Mouse (Mus musculus) midbrain, embryonic 12.5 days (tissue): ENCODE results near the gene Gm49380. TPM values are rescaled to one million over a fixed set of nuclear protein-coding genes. Genes with fewer than 3 reads are reported as not detected.

ENCODE experiments used
- ATAC-seq: fragments of 200-750 bp; cut with Nextera tagmentation; 2 replicates; pipeline ENCODE4 v1.8.0; 2017; ENCODE audit warnings: low read depth, moderate TSS enrichment, moderate library complexity; ENCODE audit not compliant: low FRiP score
- H3K27ac ChIP-seq: fragments of 300-500 bp; sonication (generic); replicated peaks from 2 replicates; pipeline ENCODE4 v1.5.1; 2016; ENCODE audit warnings: mild to moderate bottlenecking
- H3K27me3 ChIP-seq: fragments of 300-500 bp; sonication (generic); 2 replicates; pipeline ENCODE4 v1.6.1; 2016; ENCODE audit warnings: mild to moderate bottlenecking
- H3K36me3 ChIP-seq: fragments of 300-500 bp; sonication (generic); 2 replicates; pipeline ENCODE4 v1.6.1; 2016
- H3K4me1 ChIP-seq: fragments of 300-500 bp; sonication (generic); 2 replicates; pipeline ENCODE4 v1.6.1; 2016
- H3K4me2 ChIP-seq: fragments of 300-500 bp; sonication (generic); replicated peaks from 2 replicates; pipeline ENCODE4 v1.6.1; 2016; ENCODE audit warnings: mild to moderate bottlenecking, moderate library complexity
- H3K4me3 ChIP-seq: fragments of 300-500 bp; sonication (generic); 2 replicates; pipeline ENCODE4 v1.5.1; 2016; ENCODE audit warnings: mild to moderate bottlenecking
- H3K9ac ChIP-seq: fragments of 300-500 bp; sonication (generic); replicated peaks from 2 replicates; pipeline ENCODE4 v1.6.1; 2016; ENCODE audit warnings: mild to moderate bottlenecking, moderate library complexity
- H3K9me3 ChIP-seq: fragments of 300-500 bp; sonication (generic); 2 replicates; pipeline ENCODE4 v1.6.1; 2016; ENCODE audit warnings: mild to moderate bottlenecking
- WGBS: fragments of 180-500 bp; shearing (Covaris S2); methylation state at CpG from one replicate; pipeline ENCODE4 v1.1.7; 2016; 5-methylcytosine and 5-hydroxymethylcytosine counted together
- polyA plus RNA-seq: library from polyadenylated mRNA; unstranded; fragments of >200 nt; fragmentation: Nextera tagmentation; extraction: Ambion mirVana; gene quantifications from 2 replicates; pipeline ENCODE4 v1.2.1, GENCODE M21; 2016

The Gm49380 gene
- polyA plus RNA-seq, 1 experiment from 2014 or later: 0.43 TPM

DNA sequence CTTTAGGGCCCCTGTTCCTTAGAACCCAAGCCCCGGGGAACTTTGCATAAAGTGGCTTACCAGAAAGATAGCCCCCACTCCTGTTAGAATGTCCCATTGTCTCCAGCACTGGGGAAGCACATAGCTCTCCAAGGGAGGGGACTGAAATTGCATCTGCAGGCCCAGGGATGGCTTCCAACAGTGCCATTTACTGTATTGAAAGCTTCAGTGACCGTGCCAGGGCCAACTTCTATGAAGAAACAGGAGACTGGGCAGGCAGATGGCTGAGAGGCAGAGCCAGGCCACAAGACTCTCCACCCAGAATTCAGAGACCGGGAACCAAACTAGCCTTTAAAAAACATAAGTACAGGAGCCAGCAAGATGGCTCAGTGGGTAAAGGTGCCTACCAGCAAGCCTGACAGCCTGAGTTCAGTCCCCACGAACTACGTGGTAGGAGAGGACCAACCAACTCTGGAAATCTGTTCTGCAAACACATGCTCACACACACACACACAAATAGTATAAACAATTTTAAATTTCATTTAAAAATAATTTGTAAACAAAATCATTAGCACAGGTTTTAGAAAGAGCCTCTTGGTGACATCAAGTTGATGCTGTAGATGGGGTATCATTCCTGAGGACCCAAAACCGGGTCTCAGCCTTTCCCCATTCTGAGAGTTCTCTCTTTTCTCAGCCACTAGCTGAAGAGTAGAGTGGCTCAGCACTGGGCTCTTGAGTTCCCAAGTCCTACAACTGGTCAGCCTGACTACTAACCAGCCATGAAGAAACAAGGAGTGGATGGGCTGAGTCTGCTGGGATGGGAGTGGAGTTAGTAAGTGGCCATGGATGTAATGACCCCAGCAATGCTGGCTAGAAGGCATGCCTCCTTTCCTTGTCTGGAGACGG lies 71.5 kb downstream of the Gm49380 start:
- Histone ChIP-seq H3K27me3 (peaks cover 50% of the 10 kb centered on the region), H3K27ac (no peak overlapping the region), H3K4me3 (no peak overlapping the region), H3K9me3 (no peaks in the 10 kb centered on the region), H3K4me2 (no peak overlapping the region), H3K36me3 (no peaks in the 10 kb centered on the region), H3K4me1 (peaks cover 12% of the 10 kb centered on the region), H3K9ac (no peak overlapping the region)
- WGBS: 70% methylated on average over 7 of the region's 7 CpGs
- no peak for ATAC-seq

DNA sequence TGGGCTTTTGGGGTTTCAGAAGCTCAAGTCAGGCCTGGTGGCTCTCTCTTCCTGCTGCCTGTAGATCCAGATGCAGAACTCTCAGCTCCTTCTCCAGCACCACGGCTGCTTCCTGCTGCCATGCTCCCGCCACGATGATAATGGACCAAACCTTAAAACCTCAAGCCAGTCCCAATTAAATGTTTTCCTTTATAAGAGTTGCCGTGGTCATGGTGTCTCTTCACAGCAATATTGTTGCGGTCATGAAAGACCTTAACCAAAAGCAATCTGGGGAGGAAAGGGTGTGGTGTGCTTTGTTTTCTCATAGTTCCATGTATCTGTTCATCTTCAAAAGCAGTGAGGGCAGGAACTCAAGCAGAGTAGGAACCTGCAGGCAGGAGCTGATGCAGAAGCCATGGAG lies 76.2 kb downstream of the Gm49380 start:
- H3K9ac ChIP-seq: no peak overlapping the region
- H3K4me3 ChIP-seq: no peak overlapping the region
- no peaks in the 10 kb centered on the region for H3K36me3 ChIP-seq
- H3K9me3 ChIP-seq: no peaks in the 10 kb centered on the region
- ATAC-seq: no peak
- no peaks in the 10 kb centered on the region for H3K4me1 ChIP-seq
- H3K4me2 ChIP-seq: no peak overlapping the region
- 89% methylated on average over 5 of the region's 5 CpGs for WGBS
- H3K27me3 ChIP-seq: peaks cover 17% of the 10 kb centered on the region
- no peak overlapping the region for H3K27ac ChIP-seq

DNA sequence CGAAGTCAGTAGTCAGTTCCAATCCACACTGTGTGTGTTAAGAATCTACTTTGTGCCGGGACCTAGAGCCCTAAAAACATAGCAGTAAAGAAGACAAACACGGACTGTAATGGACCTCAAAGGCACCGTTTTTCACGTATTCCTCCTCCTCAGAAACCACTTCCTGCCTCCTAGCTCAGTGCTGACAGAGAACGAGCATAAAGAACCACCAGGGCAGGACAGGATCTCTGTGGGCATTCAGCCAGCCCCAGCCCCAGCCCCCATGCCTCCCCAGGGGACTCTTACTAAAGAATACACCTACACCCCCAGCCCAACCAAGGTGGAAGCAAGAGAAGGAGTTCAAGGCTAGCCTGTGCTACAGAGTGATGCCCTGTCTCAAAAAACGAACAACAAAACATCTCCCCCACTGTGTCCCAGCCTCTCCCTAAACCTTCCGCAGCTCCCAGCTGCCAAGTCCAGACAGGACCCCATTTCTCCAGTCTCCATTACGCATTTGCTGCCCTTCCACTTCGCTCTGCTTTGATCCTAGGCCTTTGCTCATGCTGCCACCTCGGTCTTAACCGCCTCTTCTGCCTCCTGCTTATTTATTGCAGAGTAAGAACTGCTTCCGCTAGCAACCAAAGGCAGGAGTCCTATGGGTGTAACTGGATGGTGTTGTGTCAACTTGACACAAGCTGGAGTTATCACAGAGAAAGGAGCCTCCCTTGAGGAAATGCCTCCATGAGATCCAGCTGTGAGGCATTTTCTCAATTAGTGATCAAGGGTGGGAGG lies 79.2 kb downstream of the Gm49380 start:
- no peak for ATAC-seq
- no peak overlapping the region for H3K4me3 ChIP-seq
- H3K9ac ChIP-seq: no peak overlapping the region
- H3K9me3 ChIP-seq: no peaks in the 10 kb centered on the region
- no peaks in the 10 kb centered on the region for H3K4me1 ChIP-seq
- H3K27ac ChIP-seq: no peak overlapping the region
- H3K36me3 ChIP-seq: no peaks in the 10 kb centered on the region
- 78% methylated on average over 13 of the region's 13 CpGs for WGBS
- H3K4me2 ChIP-seq: no peak overlapping the region
- H3K27me3 ChIP-seq: peaks cover 5% of the 10 kb centered on the region; the same call in 1 of the 2 replicates

DNA sequence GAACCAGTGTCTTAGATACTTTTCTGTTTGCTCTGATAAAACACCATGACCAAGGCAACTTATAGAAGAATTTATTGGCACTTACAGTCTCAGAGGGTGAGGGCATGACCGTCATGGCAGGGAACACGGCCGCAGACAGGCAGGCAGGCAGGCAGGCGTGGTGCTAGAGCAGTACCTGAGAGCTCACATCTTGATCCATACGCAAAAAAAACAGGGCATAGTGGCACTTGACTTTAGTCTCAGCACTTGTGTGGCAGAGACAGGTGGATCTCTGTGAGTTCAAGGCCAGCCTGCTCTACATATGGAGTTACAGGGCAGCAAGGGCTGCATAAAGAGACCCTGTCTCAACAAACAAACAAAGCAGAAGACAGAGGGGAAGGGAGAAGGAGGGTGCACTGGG lies 80.0 kb downstream of the Gm49380 start:
- 94% methylated on average over 5 of the region's 5 CpGs for WGBS
- Histone ChIP-seq H3K27ac (no peak overlapping the region), H3K9ac (no peak overlapping the region), H3K36me3 (no peaks in the 10 kb centered on the region), H3K4me3 (no peak overlapping the region), H3K4me2 (no peak overlapping the region), H3K4me1 (no peaks in the 10 kb centered on the region), H3K9me3 (no peaks in the 10 kb centered on the region), H3K27me3 (peaks cover 5% of the 10 kb centered on the region; the same call in 1 of the 2 replicates)
- ATAC-seq: no peak

DNA sequence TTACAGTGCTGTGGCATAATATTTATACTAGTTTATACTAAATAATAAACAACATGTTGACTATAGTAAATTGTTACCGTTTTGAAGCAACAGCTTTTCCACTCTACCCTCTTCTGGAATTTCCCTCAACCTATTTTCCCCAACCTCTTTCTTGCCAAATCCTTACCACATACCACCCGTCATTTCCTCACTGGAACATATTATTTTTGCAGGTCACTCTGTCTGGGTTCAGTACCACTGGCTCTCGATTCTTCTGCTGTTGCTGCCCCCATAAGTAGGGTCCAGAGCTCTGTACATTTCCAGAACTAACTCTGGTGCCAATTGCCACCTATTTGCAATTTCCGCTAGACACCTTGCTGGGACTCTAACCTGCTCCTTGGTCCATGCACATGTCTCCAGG lies 81.4 kb downstream of the Gm49380 start:
- Histone ChIP-seq H3K27ac (no peak overlapping the region), H3K36me3 (no peaks in the 10 kb centered on the region), H3K9me3 (no peaks in the 10 kb centered on the region), H3K4me1 (no peaks in the 10 kb centered on the region), H3K4me2 (no peak overlapping the region), H3K27me3 (peaks cover 5% of the 10 kb centered on the region; the same call in 1 of the 2 replicates), H3K4me3 (no peak overlapping the region), H3K9ac (no peak overlapping the region)
- ATAC-seq: no peak
- 82% methylated on average over 4 of the region's 4 CpGs for WGBS

DNA sequence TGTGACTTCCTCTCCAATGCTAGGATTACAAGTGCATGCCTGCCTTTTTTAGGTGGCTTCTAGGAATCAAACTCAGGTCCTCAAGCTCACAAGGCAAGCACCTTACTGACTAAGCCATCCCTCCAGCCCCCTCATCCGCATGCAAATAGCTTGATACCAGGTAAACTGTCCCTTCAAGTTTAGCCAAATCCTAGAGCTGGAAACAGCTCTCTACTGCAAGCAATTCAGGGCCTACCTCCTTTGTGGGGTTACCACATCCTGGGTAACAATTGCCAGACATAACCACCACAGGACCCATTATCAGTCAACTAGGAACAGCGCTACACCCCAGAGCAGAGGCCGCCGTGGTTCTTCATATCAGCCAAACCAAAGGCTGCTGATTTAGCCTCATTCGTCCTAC lies 82.2 kb downstream of the Gm49380 start:
- Histone ChIP-seq H3K27me3 (peaks cover 5% of the 10 kb centered on the region; the same call in 1 of the 2 replicates), H3K9me3 (no peaks in the 10 kb centered on the region), H3K36me3 (no peaks in the 10 kb centered on the region), H3K27ac (no peak overlapping the region), H3K4me3 (no peak overlapping the region), H3K9ac (no peak overlapping the region), H3K4me2 (no peak overlapping the region), H3K4me1 (no peaks in the 10 kb centered on the region)
- 90% methylated on average over 5 of the region's 5 CpGs for WGBS
- no peak for ATAC-seq

DNA sequence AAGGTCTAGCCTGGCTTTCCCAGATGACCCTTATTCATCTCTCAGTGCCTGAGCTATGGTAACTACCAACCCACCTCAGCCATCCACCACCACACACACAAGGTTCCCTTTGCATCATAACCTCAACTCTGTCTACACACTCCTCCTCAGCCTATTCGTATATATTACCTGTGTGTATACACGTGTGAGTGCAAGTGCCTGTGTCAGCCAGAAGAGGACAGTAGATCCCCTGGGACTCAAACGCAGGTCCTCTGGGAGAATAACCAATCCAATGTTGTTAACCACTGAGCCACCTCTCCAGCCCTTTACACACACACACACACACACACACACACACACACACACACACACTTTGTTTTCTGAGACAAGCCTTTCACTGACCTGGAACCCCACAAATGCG lies 82.7 kb downstream of the Gm49380 start:
- Histone ChIP-seq H3K4me3 (no peak overlapping the region), H3K36me3 (no peaks in the 10 kb centered on the region), H3K9me3 (no peaks in the 10 kb centered on the region), H3K4me2 (no peak overlapping the region), H3K9ac (no peak overlapping the region), H3K27ac (no peak overlapping the region), H3K4me1 (no peaks in the 10 kb centered on the region), H3K27me3 (peaks cover under 1% of the 10 kb centered on the region; the same call in 1 of the 2 replicates)
- ATAC-seq: no peak
- 91% methylated on average over 4 of the region's 4 CpGs for WGBS

DNA sequence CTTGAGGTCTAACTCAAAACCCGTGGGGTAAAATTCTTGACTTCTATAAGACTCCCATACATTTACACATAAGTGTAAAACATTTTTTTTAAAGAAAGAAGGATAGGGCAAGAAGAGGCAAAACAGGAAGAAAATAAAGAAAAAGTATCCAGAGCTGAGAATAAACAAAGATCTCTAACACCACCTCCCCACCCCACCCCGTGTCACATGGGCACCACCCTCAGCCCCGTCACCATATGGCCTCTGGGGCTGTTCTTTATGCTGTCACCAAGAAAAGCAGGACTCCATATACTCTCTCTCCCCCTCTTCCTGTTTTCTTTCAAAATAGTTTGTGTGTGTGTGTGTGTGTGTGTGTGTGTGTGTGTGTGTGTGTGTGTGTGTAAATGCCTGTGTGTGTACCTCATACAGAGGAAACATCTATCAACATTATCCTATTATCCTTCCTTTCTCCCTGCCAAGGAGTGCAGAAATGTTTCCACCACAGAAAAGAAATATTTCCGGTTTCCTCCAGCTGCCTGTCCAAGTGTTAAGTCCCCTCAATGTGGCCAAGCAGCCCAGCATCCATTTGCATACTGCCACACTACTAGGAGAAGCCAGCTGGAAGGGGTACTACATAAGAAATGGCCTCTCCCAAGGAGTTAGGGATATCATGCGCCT lies 83.6 kb downstream of the Gm49380 start:
- Histone ChIP-seq H3K9me3 (no peaks in the 10 kb centered on the region), H3K27me3 (no peaks in the 10 kb centered on the region), H3K4me3 (no peak overlapping the region), H3K9ac (no peak overlapping the region), H3K27ac (no peak overlapping the region), H3K4me1 (no peaks in the 10 kb centered on the region), H3K36me3 (no peaks in the 10 kb centered on the region), H3K4me2 (no peak overlapping the region)
- no peak for ATAC-seq
- 68% methylated on average over 5 of the region's 5 CpGs for WGBS

DNA sequence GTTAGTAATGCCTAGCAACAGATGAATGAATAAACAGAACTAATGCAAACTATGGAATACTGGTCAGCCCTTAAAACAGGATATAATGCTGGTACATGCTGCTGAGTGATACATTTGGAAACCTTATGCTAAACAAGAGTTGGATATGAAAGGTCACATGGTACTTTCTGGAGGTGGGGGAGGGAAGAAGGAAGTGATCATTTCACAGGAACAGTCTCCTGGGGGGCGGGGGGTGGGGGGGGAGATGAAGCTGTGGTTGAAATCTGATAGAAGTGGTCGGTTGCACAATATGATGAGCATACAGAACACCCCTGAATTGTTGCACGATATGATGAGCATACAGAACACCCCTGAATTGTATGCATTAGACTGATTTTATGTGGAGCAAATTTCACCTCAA lies 89.2 kb downstream of the Gm49380 start:
- Histone ChIP-seq H3K27me3 (no peaks in the 10 kb centered on the region), H3K4me3 (no peak overlapping the region), H3K27ac (no peak overlapping the region), H3K9me3 (no peaks in the 10 kb centered on the region), H3K4me2 (no peak overlapping the region), H3K4me1 (no peaks in the 10 kb centered on the region), H3K36me3 (no peaks in the 10 kb centered on the region), H3K9ac (no peak overlapping the region)
- no peak for ATAC-seq
- WGBS: 80% methylated on average over 3 of the region's 3 CpGs

DNA sequence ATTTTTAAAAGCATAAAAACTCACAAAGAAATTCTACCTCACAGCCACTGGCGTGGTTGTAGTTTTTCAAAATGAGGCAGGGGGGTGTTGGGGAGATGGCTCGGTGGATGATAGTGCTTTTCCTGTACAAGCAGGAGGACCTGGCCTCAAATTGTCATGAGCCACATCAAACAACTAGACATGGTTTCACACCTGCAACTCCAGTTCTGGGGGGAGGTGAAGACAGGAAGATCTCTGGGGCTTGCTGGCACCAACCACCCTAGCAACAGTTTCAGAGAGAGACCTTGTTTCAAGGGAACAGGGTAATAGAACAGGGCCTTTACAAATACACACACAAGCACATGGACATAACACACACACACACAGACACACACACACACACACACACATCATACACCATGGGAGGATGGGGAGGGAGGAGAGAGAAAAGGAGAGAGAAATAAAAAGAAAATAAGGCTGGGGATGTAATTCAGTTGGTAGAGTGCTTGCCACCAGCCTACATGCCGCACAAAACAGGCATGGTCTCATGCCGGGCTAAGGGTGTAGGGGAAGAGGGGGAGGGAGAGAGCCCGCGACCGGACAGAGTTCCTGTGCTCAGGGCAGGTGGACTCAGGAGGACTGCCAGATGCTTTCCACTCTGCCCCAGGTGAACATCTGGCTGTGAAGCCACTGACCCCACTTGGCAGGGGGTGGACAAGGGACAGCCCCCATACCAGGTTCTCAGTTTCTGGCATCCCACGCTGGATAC lies 91.0 kb downstream of the Gm49380 start:
- WGBS: 69% methylated on average over 8 of the region's 8 CpGs
- H3K27ac ChIP-seq: no peak overlapping the region
- no peak overlapping the region for H3K4me3 ChIP-seq
- no peak for ATAC-seq
- H3K36me3 ChIP-seq: no peaks in the 10 kb centered on the region
- no peaks in the 10 kb centered on the region for H3K4me1 ChIP-seq
- H3K4me2 ChIP-seq: no peak overlapping the region
- no peaks in the 10 kb centered on the region for H3K9me3 ChIP-seq
- no peak overlapping the region for H3K9ac ChIP-seq
- H3K27me3 ChIP-seq: no peaks in the 10 kb centered on the region

DNA sequence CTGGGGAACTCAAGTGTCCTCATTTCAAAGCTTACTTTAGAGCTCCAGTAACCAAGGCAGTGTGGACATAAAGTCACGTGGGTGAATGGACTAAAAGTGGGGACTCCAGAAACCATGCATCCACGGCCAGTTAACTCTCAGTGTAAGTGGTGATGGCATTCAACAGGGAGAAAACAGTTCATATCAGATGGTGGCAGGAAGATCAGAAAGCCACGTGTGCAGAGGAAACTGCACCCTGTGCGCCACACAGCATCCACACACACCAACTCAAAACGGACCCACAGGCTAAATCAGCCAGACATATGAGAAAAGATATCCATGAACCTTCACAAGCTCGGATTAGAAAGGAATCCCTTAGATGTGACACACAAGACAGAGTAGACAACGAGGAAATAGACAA lies 93.3 kb downstream of the Gm49380 start:
- Histone ChIP-seq H3K27ac (no peak overlapping the region), H3K4me1 (no peaks in the 10 kb centered on the region), H3K9ac (no peak overlapping the region), H3K4me2 (no peak overlapping the region), H3K4me3 (no peak overlapping the region), H3K27me3 (no peaks in the 10 kb centered on the region), H3K36me3 (no peaks in the 10 kb centered on the region), H3K9me3 (no peaks in the 10 kb centered on the region)
- ATAC-seq: no peak
- WGBS: 86% methylated on average over 7 of the region's 7 CpGs
